Mouse (Mus musculus) embryonic fibroblast, embryonic 13.5 days (primary cell): ENCODE measurements around the gene Gtf2f2.

Source experiments
- CTCF ChIP-seq: IDR thresholded peaks from 2 replicates; pipeline ENCODE4 v1.5.1; 2011; ENCODE audit warnings: mild to moderate bottlenecking, control low read depth, low read length, moderate library complexity, borderline replicate concordance; ENCODE audit not compliant: insufficient read depth
- POLR2A ChIP-seq: IDR thresholded peaks from 2 replicates; pipeline ENCODE4 v1.6.1; 2011; ENCODE audit warnings: low read depth, mild to moderate bottlenecking, control low read depth, low read length, moderate library complexity

DNA sequence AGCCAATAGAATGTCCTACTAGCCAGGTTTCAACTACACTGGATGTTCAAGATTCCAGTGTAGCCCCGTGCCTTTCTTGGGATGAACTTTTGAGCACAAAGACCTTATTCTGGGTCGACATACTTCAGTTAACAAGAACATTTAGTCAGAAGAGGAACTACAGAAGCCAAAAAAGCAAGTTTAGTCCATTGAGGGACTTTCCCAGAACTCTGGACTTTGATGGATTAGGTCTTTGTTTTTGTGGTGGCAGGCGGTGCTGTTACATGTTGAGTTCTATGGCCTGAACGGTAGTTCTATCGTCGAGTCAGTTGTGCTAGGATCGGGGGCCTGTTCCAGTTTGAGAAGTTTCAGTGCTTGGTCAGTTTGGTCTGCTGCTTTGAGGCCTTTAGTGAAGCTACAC is 41.3 kb upstream of the Gtf2f2 start:
- no peak for TF ChIP-seq CTCF
- no peak for TF ChIP-seq POLR2A
